In the genomic region with DNA sequence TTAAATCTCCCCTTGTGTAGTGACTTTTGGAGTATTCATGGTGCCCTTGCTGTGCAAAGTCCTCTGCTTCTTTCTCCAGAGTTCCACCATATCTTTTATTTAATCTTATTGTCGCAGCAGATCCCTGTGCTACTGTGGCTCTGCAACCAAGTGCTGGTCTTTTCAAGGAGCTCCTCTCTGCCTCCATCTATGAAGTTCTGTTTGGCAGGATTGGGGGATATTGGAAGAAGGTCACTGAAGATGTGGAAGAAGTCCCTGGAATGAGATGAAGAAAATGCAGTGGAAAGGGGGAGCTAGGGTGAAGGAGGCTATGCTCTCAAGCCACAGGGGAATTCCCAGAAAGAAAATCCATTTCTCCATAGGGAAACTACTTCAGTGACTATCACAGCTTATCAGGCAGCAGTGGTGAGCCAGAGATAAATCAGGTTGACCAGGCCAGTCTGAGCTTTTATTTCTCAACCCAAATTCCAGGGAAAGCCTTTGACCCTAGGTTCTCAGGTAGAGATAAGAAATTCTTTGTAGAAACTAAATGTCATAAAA, we compare ENCODE assay signal across 15 mouse cellular contexts. TPM values are rescaled to one million over a fixed set of nuclear protein-coding genes. Genes with fewer than 3 reads are reported as not detected.
DNase-seq lines count a peak whose midpoint lies in the region; ATAC-seq and TF ChIP-seq lines count a peak whose summit lies in the region.
"Had no signal": no experiment of that assay in that cellular context is flagged by ENCODE, and none has a peak within 500 bp of the region (broad histone marks: within the 10 kb centered on the region; RNA-seq: fewer than 3 reads in every experiment).

No protein-coding gene starts in this region.

- H3K9me3 ChIP-seq in heart, embryonic 11.5 days (replicated peaks; ENCODE audit: control insufficient read depth, low read length), result no peaks in the 10 kb centered on the region
- H3K9me3 ChIP-seq in stomach, embryonic 14.5 days (ENCODE audit: control insufficient read depth, low read depth, low read length), result no peaks in the 10 kb centered on the region
- H3K9me3 ChIP-seq in stomach, postnatal 0 days (ENCODE audit: control insufficient read depth, low read length), result no peaks in the 10 kb centered on the region
- H3K9me3 ChIP-seq: hindbrain, embryonic 12.5 days; limb, embryonic 15.5 days had no signal

- H3K36me3 ChIP-seq in heart, embryonic 11.5 days (ENCODE audit: control insufficient read depth, insufficient read depth, low read length), result no peaks in the 10 kb centered on the region
- no peaks in the 10 kb centered on the region for H3K36me3 ChIP-seq in liver, adult 2 months (ENCODE audit: control insufficient read depth, insufficient read depth, low read length)
- no peaks in the 10 kb centered on the region for H3K36me3 ChIP-seq in stomach, embryonic 14.5 days (ENCODE audit: control insufficient read depth, insufficient read depth, low read length)
- H3K36me3 ChIP-seq in stomach, postnatal 0 days (ENCODE audit: control insufficient read depth, insufficient read depth, low read length), result no peaks in the 10 kb centered on the region
- H3K36me3 ChIP-seq: hindbrain, embryonic 12.5 days; limb, embryonic 15.5 days had no signal

- H3K27me3 ChIP-seq in heart, embryonic 11.5 days (ENCODE audit: control insufficient read depth, insufficient read depth, low read length), result no peaks in the 10 kb centered on the region
- no peaks in the 10 kb centered on the region for H3K27me3 ChIP-seq in liver, adult 2 months (ENCODE audit: control insufficient read depth, insufficient read depth, low read length)
- no peaks in the 10 kb centered on the region for H3K27me3 ChIP-seq in stomach, embryonic 14.5 days (ENCODE audit: control insufficient read depth, insufficient read depth, low read length)
- H3K27me3 ChIP-seq in stomach, postnatal 0 days (ENCODE audit: control insufficient read depth, insufficient read depth, low read length), result no peaks in the 10 kb centered on the region
- H3K27me3 ChIP-seq: hindbrain, embryonic 12.5 days; limb, embryonic 15.5 days had no signal

- H3K4me3 ChIP-seq in heart, embryonic 11.5 days (ENCODE audit: low read depth, low read length), result peak overlapping the region; percentile 63; the same call in 1 of the 2 replicates
- H3K4me3 ChIP-seq in liver, adult 2 months (ENCODE audit: insufficient read depth, low read depth, low read length), result no peak overlapping the region
- H3K4me3 ChIP-seq in stomach, embryonic 14.5 days (ENCODE audit: low read depth, low read length), result peak overlapping the region; percentile 80; the same call in 1 of the 2 replicates
- H3K4me3 ChIP-seq in stomach, postnatal 0 days (ENCODE audit: low read depth, low read length), result no peak overlapping the region

- TF ChIP-seq POLR2A in liver, adult 2 months (IDR thresholded peaks at IDR 0.05; ENCODE audit: extremely low read depth, insufficient read depth, low read length), result no peak

- TF ChIP-seq CTCF in liver, adult 2 months (IDR thresholded peaks at IDR 0.05; ENCODE audit: low read depth, low read length), result no peak
- TF ChIP-seq CTCF in stomach, postnatal 0 days (IDR thresholded peaks at IDR 0.05; ENCODE audit: low read depth), result no peak

- no peak overlapping the region for H3K27ac ChIP-seq in heart, embryonic 11.5 days (ENCODE audit: low read depth, low read length)
- no peak overlapping the region for H3K27ac ChIP-seq in liver, adult 2 months (replicated peaks; ENCODE audit: insufficient read depth, low read depth, low read length)
- no peak overlapping the region for H3K27ac ChIP-seq in stomach, embryonic 14.5 days (ENCODE audit: low read length)
- H3K27ac ChIP-seq in stomach, postnatal 0 days (replicated peaks), result no peak overlapping the region

- no peak overlapping the region for H3K9ac ChIP-seq in heart, embryonic 11.5 days (ENCODE audit: low read depth, low read length)
- H3K9ac ChIP-seq in liver, adult 2 months (ENCODE audit: low read depth, low read length), result no peak overlapping the region
- H3K9ac ChIP-seq in stomach, embryonic 14.5 days (replicated peaks; ENCODE audit: low read depth, low read length), result no peak overlapping the region
- H3K9ac ChIP-seq in stomach, postnatal 0 days (ENCODE audit: low read length), result no peak overlapping the region

- H3K4me1 ChIP-seq in heart, embryonic 11.5 days (ENCODE audit: control insufficient read depth, insufficient read depth, low read length), result peaks cover 4% of the 10 kb centered on the region; the same call in 1 of the 2 replicates
- peaks cover 7% of the 10 kb centered on the region for H3K4me1 ChIP-seq in liver, adult 2 months (ENCODE audit: control insufficient read depth, insufficient read depth, low read length)
- H3K4me1 ChIP-seq in stomach, embryonic 14.5 days (ENCODE audit: control insufficient read depth, insufficient read depth, low read length), result 0 out of 2 replicates have a peak, but pooled peaks cover 2% of the 10 kb centered on the region
- no peaks in the 10 kb centered on the region for H3K4me1 ChIP-seq in stomach, postnatal 0 days (replicated peaks; ENCODE audit: control insufficient read depth, insufficient read depth)

- no peak for DNase-seq in heart, postnatal 10 days
- DNase-seq in liver, adult 2 months (ENCODE audit: extremely low read depth, low read depth, low spot score), result peak; percentile 19
- DNase-seq in liver, result no peak
- no peak for DNase-seq in stomach, postnatal 0 days (ENCODE audit: low spot score)
- peak; percentile 63 for DNase-seq in yolk sac, embryonic 10.5 days (ENCODE audit: low spot score)
- no peak for DNase-seq in right cerebral cortex, postnatal 4 days
- DNase-seq: adrenal gland, postnatal 14 days; cerebellum, postnatal 10 days; kidney, adult 2 months; thymus, postnatal 14 days had no signal

- intact Hi-C loops in heart, postnatal 10 days (cut with DNase I), result loop anchor here (2.0 to 5.0 kb wide), 2 partner anchors 36 to 82 kb away; no protein-coding TSS in a partner anchor

- ATAC-seq in heart, embryonic 11.5 days (replicated peaks; ENCODE audit: insufficient number of reproducible peaks, low FRiP score, low TSS enrichment), result no peak
- no peak for ATAC-seq in stomach, embryonic 14.5 days (ENCODE audit: insufficient number of reproducible peaks, insufficient read depth, low FRiP score, low read depth)
- ATAC-seq in stomach, postnatal 0 days (ENCODE audit: low FRiP score, low TSS enrichment), result no peak

- 42% methylated on average over 1 of the region's 1 CpGs for WGBS in heart, embryonic 11.5 days (ENCODE audit: insufficient replicate concordance)
- 48% methylated on average over 1 of the region's 1 CpGs for WGBS in liver, adult 2 months
- 48% methylated on average over 1 of the region's 1 CpGs for WGBS in stomach, embryonic 14.5 days
- WGBS in stomach, postnatal 0 days, result 44% methylated on average over 1 of the region's 1 CpGs

- peak overlapping the region; percentile 71 for H3K4me2 ChIP-seq in heart, embryonic 11.5 days
- no peak overlapping the region for H3K4me2 ChIP-seq in stomach, embryonic 14.5 days (replicated peaks; ENCODE audit: low read depth, low read length)
- no peak overlapping the region for H3K4me2 ChIP-seq in stomach, postnatal 0 days (replicated peaks; ENCODE audit: low read depth)

- no peaks in the 10 kb centered on the region for H3K79me2 ChIP-seq in liver, adult 2 months (ENCODE audit: control insufficient read depth, insufficient read depth, low read length)

- no peak for TF ChIP-seq EP300 in stomach, postnatal 0 days (optimal IDR thresholded peaks at IDR 0.05)

RNA-seq across cellular contexts. Expression of gene Pam, which starts 1.0 kb away (rescaled TPM):
- polyA plus RNA-seq in heart, embryonic 11.5 days (2014; fragmentation: Nextera tagmentation; extraction: Ambion mirVana), result 258 and 317 TPM in 2 replicates
- total RNA-seq in heart, postnatal 10 days (2021), result 100 to 1,000 TPM; 636 to 706 TPM
- 30.5 and 33.0 TPM in 2 replicates for total RNA-seq in liver, adult 2 months (2014; rRNA removed)
- polyA plus RNA-seq in liver, adult 2 months (2012; rRNA removed), result 11.8 and 13.4 TPM in 2 replicates
- 77.3 and 83.8 TPM in 2 replicates for polyA plus RNA-seq in stomach, embryonic 14.5 days (2014; fragmentation: Nextera tagmentation; extraction: Ambion mirVana)
- 63.5 and 76.4 TPM in 2 replicates for polyA plus RNA-seq in stomach, postnatal 0 days (2015; fragmentation: Nextera tagmentation; extraction: Ambion mirVana)
- total RNA-seq: MEL had no signal

Comparison
In these comparisons a context has a peak if more than half of its experiments do, and no peak if none do; other contexts are left out.
1. H3K4me3 ChIP-seq: peak in heart, embryonic 11.5 days (single experiment) and stomach, embryonic 14.5 days (single experiment); none in liver, adult 2 months (single experiment) and stomach, postnatal 0 days (single experiment).
2. DNase-seq: peak in liver, adult 2 months (single experiment) and yolk sac, embryonic 10.5 days (single experiment); none in heart, postnatal 10 days (0 of 2), liver (single experiment), stomach, postnatal 0 days (single experiment) and right cerebral cortex, postnatal 4 days (single experiment).